Mouse (Mus musculus) c-Kit-positive CD71-positive TER-119-positive erythroid progenitor cells, embryonic 14.5 days (primary cell): Measurements from ENCODE around the gene Bcas3.
A peak's percentile ranks its signal among the peaks of the same experiment; 100 is the strongest.

Experiments
- DNase-seq: peaks from one replicate; pipeline ENCODE4 v3.0.0-alpha.2; 2013; ENCODE audit warnings: low spot score

Gene Bcas3

GRCm38 (mm10) chr11:85792534-85793215 is 439.7 kb downstream of the Bcas3 start:
- DNase-seq: no peak

- peak; percentile 58 for DNase-seq
These were observed 446.5 kb downstream of the Bcas3 start for GRCm38 (mm10) chr11:85799456-85799855.

- DNase-seq: peak; percentile 37
These were observed 446.9 kb downstream of the Bcas3 start for GRCm38 (mm10) chr11:85799856-85800255.

- no peak for DNase-seq
These were observed 447.4 kb downstream of the Bcas3 start for GRCm38 (mm10) chr11:85800380-85800779.

- peak; percentile 85 for DNase-seq
These were observed 451.1 kb downstream of the Bcas3 start for GRCm38 (mm10) chr11:85804048-85804447.

GRCm38 (mm10) chr11:85805779-85806178 is 452.8 kb downstream of the Bcas3 start:
- no peak for DNase-seq

GRCm38 (mm10) chr11:85807353-85807752 is 454.4 kb downstream of the Bcas3 start:
- DNase-seq: no peak

- DNase-seq: no peak
These were observed 458.3 kb downstream of the Bcas3 start for GRCm38 (mm10) chr11:85811229-85811628.

- DNase-seq: no peak
These were observed 458.7 kb downstream of the Bcas3 start for GRCm38 (mm10) chr11:85811676-85812075.

GRCm38 (mm10) chr11:85812201-85812966 is 459.4 kb downstream of the Bcas3 start:
- no peak for DNase-seq

- no peak for DNase-seq
These were observed 461.7 kb downstream of the Bcas3 start for GRCm38 (mm10) chr11:85814678-85815077.

- no peak for DNase-seq
These were observed 463.5 kb downstream of the Bcas3 start for GRCm38 (mm10) chr11:85816471-85816870.

- DNase-seq: no peak
These were observed 465.4 kb downstream of the Bcas3 start for GRCm38 (mm10) chr11:85818401-85818800.

GRCm38 (mm10) chr11:85820959-85821358 is 468.0 kb downstream of the Bcas3 start:
- DNase-seq: no peak

- DNase-seq: no peak
These were observed 468.7 kb downstream of the Bcas3 start for GRCm38 (mm10) chr11:85821659-85822058.

GRCm38 (mm10) chr11:85823181-85823580 is 470.2 kb downstream of the Bcas3 start:
- DNase-seq: peak; percentile 81

GRCm38 (mm10) chr11:85823794-85824193 is 470.8 kb downstream of the Bcas3 start:
- DNase-seq: no peak

- DNase-seq: no peak
These were observed 472.1 kb downstream of the Bcas3 start for GRCm38 (mm10) chr11:85825031-85825430.

- no peak for DNase-seq
These were observed 472.9 kb downstream of the Bcas3 start for GRCm38 (mm10) chr11:85825823-85826222.

- DNase-seq: no peak
These were observed 474.4 kb downstream of the Bcas3 start for GRCm38 (mm10) chr11:85827342-85827741.

GRCm38 (mm10) chr11:85828691-85829519 is 475.9 kb downstream of the Bcas3 start:
- no peak for DNase-seq
